Mouse (Mus musculus): Measurements from ENCODE around the gene Dock6.
"Not testable (repeated sequence)": the region's sequence is repeated elsewhere in the genome, so short reads cannot be mapped to it uniquely, and the experiment has no call there.

Gene Dock6

GRCm38 (mm10) chr9:21808561-21808960, 43.9 kb downstream of the Dock6 start:
- DNase-seq (ENCODE audit: low spot score) = no peak

DNA sequence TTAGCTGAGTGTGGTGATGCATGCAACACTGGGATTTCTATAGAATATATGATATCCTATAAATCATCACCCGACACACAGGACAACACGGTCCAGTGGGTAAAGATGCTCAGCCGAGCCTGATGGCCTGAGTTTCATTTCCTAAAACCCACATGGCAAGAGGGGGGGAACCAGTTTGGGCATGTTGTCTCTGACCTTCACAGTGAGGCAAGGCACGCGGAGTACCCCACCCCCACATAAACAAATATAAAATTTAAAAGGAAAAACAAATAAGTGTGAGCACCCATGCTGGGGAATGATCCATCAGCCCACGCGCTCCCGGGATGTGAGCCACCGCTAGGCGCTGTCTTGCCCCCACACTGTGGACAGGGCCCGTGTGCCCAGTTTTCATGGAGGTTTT, 45.5 kb downstream of the Dock6 start:
- DNase-seq (ENCODE audit: low spot score) = no peak

GRCm38 (mm10) chr9:21806363-21806762, 46.1 kb downstream of the Dock6 start:
- no peak for DNase-seq (ENCODE audit: low spot score)

- peak; percentile 66 for DNase-seq (ENCODE audit: low spot score)
These were observed 48.3 kb downstream of the Dock6 start for GRCm38 (mm10) chr9:21803986-21804644.

GRCm38 (mm10) chr9:21801591-21801990, 50.8 kb downstream of the Dock6 start:
- no peak for DNase-seq (ENCODE audit: low spot score)

- DNase-seq (ENCODE audit: low spot score) = no peak
These were observed 51.3 kb downstream of the Dock6 start for GRCm38 (mm10) chr9:21801121-21801520.

DNA sequence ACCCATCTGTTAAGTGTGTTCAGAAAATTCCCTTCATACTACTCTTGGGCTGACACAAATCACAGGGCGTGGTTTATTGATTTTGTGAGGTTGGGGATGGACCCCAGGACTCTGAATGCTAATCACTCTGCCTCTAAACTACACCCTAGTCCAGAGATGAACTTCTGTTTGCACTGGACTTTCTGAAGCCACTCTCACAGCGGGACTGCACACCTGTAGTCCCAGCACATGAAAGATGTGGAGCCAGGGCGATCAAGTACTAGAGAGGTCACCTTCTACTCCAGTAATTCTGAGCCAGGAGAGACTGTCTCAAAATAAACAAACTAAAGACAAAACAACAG, 53.5 kb downstream of the Dock6 start:
- no peak for DNase-seq (ENCODE audit: low spot score)

GRCm38 (mm10) chr9:21798345-21799009, 54.0 kb downstream of the Dock6 start, which contains the start of gene Kank2:
Gene Kank2, minus strand, starts transcription at chr9:21798744.
- peak; percentile 85 for DNase-seq (ENCODE audit: low spot score)

GRCm38 (mm10) chr9:21797921-21798344, 54.5 kb downstream of the Dock6 start:
- DNase-seq (ENCODE audit: low spot score) = peak; percentile 64

DNA sequence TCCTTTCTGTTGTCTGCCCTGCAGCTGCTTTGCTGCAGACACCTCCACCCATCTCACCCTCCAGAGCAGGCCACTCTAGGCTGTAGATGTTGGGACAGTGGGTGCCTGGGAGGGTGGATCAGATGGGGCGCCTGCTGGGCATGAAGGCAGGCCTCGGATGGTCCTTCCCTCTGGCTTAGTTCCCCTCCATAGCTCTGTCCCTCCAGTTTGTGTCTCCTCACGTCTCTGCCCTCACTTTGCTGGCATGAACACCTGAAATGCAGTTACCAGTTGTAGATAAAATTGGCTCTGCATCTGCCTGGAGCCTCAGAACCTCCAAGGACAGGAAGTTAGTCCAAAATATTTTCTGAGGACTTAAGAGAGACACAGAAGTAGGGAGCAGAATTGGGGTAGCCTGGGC, 55.5 kb downstream of the Dock6 start:
- DNase-seq (ENCODE audit: low spot score) = no peak

DNA sequence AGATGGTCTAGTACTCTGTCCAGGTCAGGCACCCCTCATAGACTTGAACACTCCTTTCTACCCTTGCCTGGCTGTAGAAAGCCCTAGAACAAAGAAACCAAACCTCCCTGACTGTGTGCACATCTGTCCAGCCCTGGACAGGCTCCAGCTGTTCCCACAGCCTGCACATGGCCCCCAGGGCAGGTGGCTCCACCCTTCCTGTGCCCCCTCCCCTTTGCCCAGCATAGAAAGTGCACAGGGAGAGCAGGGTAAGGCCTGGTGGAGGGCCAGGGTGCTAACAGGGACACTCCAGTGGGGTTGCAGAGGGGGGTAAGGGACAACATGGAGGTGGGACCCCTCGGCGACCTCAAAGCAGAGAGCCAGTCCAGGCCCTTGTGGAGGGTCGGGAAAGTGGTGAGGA, 56.2 kb downstream of the Dock6 start:
- DNase-seq (ENCODE audit: low spot score) = no peak

- DNase-seq (ENCODE audit: low spot score) = no peak
These were observed 56.9 kb downstream of the Dock6 start for GRCm38 (mm10) chr9:21795579-21795978.

GRCm38 (mm10) chr9:21794925-21795324, 57.5 kb downstream of the Dock6 start:
- DNase-seq (ENCODE audit: low spot score) = no peak

DNA sequence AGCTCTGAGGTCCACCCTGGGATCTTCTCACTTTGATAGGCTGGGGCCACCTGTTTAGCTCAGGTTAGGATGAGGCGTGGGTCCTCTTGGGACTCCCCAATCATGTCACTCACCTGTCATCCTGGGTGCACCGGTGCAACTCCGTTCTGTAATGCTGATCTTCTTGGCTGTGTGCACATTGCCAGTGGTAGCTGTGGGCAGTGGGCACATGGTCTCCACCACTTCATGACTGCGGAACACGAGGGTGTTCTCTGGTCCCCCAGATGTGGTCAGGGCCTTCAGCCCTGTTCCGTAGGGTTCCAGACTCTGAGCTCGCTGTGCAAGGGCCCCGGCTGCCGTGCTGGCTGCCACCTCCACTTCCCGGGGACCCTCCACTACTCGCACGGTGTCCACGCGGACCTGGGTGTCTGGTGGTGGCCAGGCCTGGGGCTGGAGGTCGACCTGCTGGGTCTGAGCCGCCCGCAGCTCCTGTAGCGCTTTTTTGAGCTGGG, 58.0 kb downstream of the Dock6 start:
- no peak for DNase-seq (ENCODE audit: low spot score)

DNA sequence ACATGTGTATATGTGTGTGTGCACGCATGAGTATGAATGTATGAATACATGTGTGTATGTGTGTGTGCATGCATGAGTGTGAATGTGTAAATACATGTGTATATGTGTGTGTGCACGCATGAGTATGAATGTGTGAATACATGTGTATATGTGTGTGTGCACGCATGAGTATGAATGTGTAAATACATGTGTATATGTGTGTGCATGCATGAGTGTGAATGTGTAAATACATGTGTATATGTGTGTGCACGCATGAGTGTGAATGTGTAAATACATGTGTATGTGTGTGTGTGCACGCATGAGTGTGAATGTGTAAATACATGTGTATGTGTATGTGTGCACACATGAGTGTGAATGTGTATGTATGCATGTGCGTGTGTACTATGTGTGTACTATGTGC, 58.9 kb downstream of the Dock6 start:
- not testable (repeated sequence) for DNase-seq (ENCODE audit: low spot score)

DNA sequence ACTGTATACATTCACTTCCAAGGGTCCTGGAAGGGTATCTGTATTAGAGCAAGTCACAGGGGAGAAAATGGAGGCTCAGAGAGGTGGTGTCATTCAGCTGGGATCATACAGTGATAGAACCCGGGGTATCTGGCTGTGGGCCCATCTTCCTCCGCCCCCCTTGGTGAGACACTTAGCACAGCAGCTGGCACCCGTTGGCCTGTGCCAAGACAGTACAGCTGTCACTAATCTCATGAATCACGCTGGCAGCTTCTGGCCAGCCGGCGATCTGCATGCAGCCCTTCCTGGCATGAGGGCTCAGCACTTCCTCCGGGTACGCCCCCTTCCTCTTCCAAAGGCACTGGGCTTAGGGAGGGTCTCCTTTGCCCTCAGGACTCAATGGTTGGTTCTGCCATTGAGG, 59.8 kb downstream of the Dock6 start:
- no peak for DNase-seq (ENCODE audit: low spot score)

DNA sequence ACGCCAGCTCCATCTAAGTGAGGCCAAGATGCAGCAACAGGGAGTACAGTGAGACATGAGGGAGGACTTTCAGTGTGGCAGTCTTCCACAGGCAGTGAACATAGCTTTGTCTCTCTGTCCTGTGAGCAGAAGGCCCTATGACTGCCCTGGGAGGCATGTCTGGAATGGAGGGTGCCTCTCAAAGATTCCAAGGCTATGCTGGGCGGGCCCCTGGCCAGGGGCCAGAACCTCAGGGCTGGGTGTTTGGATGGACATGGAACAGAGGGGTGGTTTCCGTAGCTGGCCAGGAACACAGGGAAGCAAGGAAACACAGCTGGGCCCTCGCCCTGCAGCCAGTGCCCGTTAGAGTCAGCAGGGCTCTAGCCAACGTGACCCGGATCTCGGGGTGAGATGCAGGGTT, 60.6 kb downstream of the Dock6 start:
- no peak for DNase-seq (ENCODE audit: low spot score)

DNA sequence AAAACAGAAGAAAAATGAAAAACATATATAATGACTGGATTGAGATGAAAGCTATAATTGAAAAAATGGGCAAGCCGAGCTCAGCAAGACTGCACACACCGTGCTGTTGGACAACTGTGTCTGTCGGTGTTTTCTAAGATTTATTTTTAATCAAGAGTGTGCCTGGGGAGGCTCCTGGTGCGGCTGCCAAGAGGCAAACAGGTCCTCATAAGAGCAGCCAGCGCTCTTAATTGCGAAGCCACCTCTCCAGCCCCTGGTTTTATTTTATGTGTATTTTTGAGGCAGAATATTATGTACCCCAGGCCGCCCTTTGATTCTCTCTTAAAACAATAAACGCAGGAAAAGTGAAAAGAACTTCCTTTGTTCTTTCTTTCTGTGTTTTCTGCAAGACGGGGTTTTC, 64.2 kb downstream of the Dock6 start:
- DNase-seq (ENCODE audit: low spot score) = no peak

DNA sequence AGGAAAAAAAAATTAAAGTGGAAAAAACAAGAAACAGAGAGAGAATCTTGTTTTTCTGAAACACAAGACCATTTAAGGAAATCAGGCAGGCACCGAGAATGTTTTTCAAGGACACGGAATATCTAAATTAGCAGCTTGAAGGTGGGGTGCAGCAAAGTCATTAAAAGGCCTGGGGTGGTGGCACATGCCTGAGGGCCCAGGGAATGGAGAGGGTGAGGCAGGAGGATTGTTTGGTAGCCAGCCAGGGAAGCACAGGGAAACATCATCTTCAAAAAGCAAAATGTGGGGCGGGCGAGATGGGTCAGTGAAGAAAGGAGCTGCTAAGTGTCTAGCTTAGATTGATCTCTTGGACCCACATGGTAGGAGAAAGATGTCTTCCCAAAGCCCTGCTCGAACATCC, 64.8 kb downstream of the Dock6 start:
- DNase-seq (ENCODE audit: low spot score) = no peak

DNA sequence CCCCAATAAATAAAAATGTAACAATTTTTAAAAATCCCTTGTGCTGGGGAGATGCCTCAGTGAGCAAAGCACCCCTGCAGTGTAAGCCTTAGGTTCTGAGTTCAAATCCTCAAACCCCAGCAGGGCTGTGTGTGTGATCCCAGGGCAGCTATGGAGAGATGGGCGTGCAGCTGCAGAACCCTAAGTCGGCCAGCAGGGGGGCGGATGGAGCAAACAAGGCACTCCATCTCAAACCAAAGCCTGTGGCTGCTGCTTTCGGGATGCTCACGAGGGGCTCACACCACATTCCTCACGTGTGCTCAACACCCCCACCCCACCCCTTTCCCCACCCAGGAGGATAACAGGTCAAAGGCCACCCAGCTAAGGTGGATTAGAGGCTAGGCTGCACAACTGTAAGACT, 65.5 kb downstream of the Dock6 start:
- DNase-seq (ENCODE audit: low spot score) = no peak

DNA sequence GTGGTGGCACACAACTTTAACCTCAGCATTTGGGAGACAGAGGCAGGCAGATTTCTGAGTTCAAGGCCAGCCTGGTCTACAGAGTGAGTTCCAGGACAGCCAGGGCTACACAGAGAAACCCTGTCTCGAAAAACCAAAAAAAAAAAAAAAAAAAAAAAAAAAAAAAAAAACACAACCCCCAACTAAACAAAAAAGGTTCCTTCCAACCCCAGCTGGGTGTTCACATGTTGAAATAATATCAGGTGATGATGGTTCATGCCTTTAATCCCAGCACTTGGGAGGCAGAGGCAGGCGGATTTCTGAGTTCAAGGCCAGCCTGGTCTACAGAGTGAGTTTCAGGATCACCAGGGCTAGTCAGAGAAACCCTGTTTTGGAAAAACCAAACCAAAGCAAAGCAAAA, 66.1 kb downstream of the Dock6 start:
- not testable (repeated sequence) for DNase-seq (ENCODE audit: low spot score)

DNA sequence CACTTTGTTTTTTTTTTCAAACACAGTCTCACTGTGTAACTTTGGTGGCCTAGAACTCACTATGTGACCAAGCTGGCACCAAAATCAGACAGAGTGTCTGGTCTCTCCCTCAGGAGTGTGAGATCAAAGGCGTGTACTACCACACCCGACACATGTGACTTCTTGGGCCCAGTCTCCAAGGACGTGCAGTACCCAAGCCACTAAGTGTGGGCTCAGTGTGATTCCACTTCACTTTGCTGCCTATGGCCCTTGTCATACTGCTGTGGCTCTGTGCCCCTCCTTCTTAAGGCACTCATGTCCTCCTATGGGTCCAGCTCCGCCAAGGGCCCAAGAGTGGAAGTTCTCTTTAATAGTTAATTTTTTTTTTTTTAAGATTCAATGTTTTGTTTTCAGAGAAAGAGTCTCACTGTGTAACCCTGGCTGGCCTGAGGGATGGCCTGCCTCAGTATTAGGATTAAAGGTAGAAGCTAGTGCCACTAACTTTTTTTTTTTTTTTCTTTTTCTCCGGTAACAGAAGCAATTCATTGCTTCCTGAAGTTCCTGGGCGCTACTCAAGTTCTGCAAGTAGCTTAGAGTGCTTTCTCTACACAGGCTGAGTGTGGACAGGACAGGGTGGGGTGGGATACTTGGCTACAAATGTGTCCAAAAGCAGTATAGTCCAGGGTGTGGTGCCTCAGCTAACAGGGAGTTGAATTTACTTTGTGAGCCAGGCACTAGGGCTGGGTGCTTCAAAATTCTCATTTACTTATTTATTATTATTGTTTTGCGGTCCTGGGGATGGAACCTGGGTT, 67.7 kb downstream of the Dock6 start:
- no peak for DNase-seq (ENCODE audit: low spot score)

All from testis, postnatal 14 days (tissue).